Mouse (Mus musculus): ENCODE results near the gene Slc26a9. TPM values are rescaled to one million over a fixed set of nuclear protein-coding genes. Genes with fewer than 3 reads are reported as not detected.

Gene Slc26a9
- polyA plus RNA-seq, 1 experiment from 2014 or later = not detected

GRCm38 (mm10) chr1:131708338-131708737 is 35.5 kb upstream of the Slc26a9 start:
- Histone ChIP-seq H3K4me1 (ENCODE audit: control insufficient read depth, insufficient read depth, low read length) (no peaks in the 10 kb centered on the region), H3K4me2 (no peak overlapping the region), H3K9ac (ENCODE audit: low read length) (no peak overlapping the region), H3K27ac (ENCODE audit: low read depth, low read length) (no peak overlapping the region), H3K36me3 (ENCODE audit: control insufficient read depth, insufficient read depth, low read length) (no peaks in the 10 kb centered on the region), H3K27me3 (ENCODE audit: control insufficient read depth, insufficient read depth, low read length) (no peaks in the 10 kb centered on the region), H3K9me3 (ENCODE audit: control insufficient read depth, low read length) (no peaks in the 10 kb centered on the region), H3K4me3 (ENCODE audit: low read depth, low read length) (no peak overlapping the region)
- 26% methylated on average over 4 of the region's 4 CpGs for WGBS
- no peak for DNase-seq (ENCODE audit: low spot score, missing footprints)
- ATAC-seq (ENCODE audit: low FRiP score) = no peak

DNA sequence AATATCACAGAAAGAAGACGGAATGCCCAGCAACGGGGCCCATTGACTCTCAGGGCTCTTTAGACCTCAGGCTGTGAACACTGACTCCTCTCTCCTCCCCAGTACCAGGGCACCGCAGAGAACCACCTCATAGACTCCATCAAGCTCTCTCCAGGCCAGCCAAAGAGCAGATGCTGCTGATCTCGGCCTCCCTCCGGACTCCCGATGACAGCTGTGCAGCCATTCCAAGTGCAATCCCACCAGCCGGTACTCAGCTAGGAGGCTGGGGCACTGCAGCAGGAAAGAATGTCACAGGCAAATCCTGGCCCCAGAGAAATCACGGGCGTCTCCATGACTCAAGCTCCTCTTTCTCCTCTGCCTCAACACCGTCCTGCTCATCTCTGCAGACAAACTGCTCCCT is 32.3 kb upstream of the Slc26a9 start:
- no peak overlapping the region for H3K27ac ChIP-seq (ENCODE audit: low read depth, low read length)
- H3K36me3 ChIP-seq (ENCODE audit: control insufficient read depth, insufficient read depth, low read length) = no peaks in the 10 kb centered on the region
- no peaks in the 10 kb centered on the region for H3K4me1 ChIP-seq (ENCODE audit: control insufficient read depth, insufficient read depth, low read length)
- 76% methylated on average over 10 of the region's 10 CpGs for WGBS
- no peaks in the 10 kb centered on the region for H3K27me3 ChIP-seq (ENCODE audit: control insufficient read depth, insufficient read depth, low read length)
- no peak overlapping the region for H3K4me3 ChIP-seq (ENCODE audit: low read depth, low read length)
- H3K9ac ChIP-seq (ENCODE audit: low read length) = no peak overlapping the region
- ATAC-seq (ENCODE audit: low FRiP score) (no peak), DNase-seq (ENCODE audit: low spot score, missing footprints) (no peak)
- no peak overlapping the region for H3K4me2 ChIP-seq
- H3K9me3 ChIP-seq (ENCODE audit: control insufficient read depth, low read length) = no peaks in the 10 kb centered on the region

- 31% methylated on average over 2 of the region's 2 CpGs for WGBS
- no peak overlapping the region for H3K4me3 ChIP-seq (ENCODE audit: low read depth, low read length)
- DNase-seq (ENCODE audit: low spot score, missing footprints) (peak; percentile 97), ATAC-seq (ENCODE audit: low FRiP score) (peak; percentile 66)
- no peaks in the 10 kb centered on the region for H3K4me1 ChIP-seq (ENCODE audit: control insufficient read depth, insufficient read depth, low read length)
- no peak overlapping the region for H3K27ac ChIP-seq (ENCODE audit: low read depth, low read length)
- no peaks in the 10 kb centered on the region for H3K27me3 ChIP-seq (ENCODE audit: control insufficient read depth, insufficient read depth, low read length)
- no peaks in the 10 kb centered on the region for H3K9me3 ChIP-seq (ENCODE audit: control insufficient read depth, low read length)
- H3K4me2 ChIP-seq = no peak overlapping the region
- no peaks in the 10 kb centered on the region for H3K36me3 ChIP-seq (ENCODE audit: control insufficient read depth, insufficient read depth, low read length)
- H3K9ac ChIP-seq (ENCODE audit: low read length) = no peak overlapping the region
These were observed 31.4 kb upstream of the Slc26a9 start for GRCm38 (mm10) chr1:131712386-131712785.

GRCm38 (mm10) chr1:131714388-131715337 is 29.2 kb upstream of the Slc26a9 start:
- H3K27ac ChIP-seq (ENCODE audit: low read depth, low read length) = no peak overlapping the region
- no peaks in the 10 kb centered on the region for H3K36me3 ChIP-seq (ENCODE audit: control insufficient read depth, insufficient read depth, low read length)
- 73% methylated on average over 20 of the region's 20 CpGs for WGBS

DNA sequence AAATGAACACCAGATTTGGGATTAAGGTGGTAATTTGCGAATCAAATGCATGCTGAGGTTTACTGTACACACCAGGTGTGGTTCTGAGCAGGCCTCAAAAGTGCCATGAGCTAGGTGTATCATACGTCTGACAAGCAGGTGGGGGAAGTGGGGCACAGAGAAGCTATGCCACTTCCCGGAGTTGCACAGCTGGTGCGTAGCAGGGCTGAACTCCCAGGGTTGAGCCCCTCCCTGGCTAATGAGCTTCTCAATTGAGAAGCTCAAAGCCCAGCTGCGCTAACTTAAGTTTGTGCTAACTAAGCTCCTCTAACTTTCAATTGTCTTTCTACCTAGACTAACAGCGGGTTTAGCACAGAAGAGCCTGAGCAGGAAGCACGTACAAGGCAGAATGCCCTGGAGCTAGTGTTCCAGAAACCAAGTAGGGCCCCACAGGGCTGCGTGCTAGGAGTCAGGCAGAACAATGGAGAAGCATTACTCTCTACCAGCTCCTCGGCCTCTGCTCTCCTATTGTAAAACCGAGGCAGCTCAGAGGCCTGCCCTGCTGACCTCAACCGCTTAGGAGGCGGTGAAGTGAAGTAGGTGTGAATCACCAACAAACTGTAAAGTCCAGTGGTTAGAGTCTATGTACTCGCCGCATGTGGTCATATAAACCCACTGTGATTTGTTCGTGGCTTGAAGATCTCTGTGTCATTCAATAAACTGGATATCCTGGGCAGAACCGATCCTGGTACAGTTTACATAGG is 24.7 kb upstream of the Slc26a9 start:
- H3K4me2 ChIP-seq = no peak overlapping the region
- no peaks in the 10 kb centered on the region for H3K9me3 ChIP-seq (ENCODE audit: control insufficient read depth, low read length)
- H3K27me3 ChIP-seq (ENCODE audit: control insufficient read depth, insufficient read depth, low read length) = no peaks in the 10 kb centered on the region
- ATAC-seq (ENCODE audit: low FRiP score) = no peak
- H3K27ac ChIP-seq (ENCODE audit: low read depth, low read length) = no peak overlapping the region
- no peaks in the 10 kb centered on the region for H3K36me3 ChIP-seq (ENCODE audit: control insufficient read depth, insufficient read depth, low read length)
- H3K4me1 ChIP-seq (ENCODE audit: control insufficient read depth, insufficient read depth, low read length) = peaks cover 11% of the 10 kb centered on the region
- 58% methylated on average over 16 of the region's 16 CpGs for WGBS
- H3K9ac ChIP-seq (ENCODE audit: low read length) = no peak overlapping the region
- no peak for DNase-seq (ENCODE audit: low spot score, missing footprints)
- H3K4me3 ChIP-seq (ENCODE audit: low read depth, low read length) = no peak overlapping the region

More at GRCm38 (mm10) chr1:131714388-131715337, 29.2 kb upstream of the Slc26a9 start:
- DNase-seq (ENCODE audit: low spot score, missing footprints) (no peak), ATAC-seq (ENCODE audit: low FRiP score) (no peak)
- 0 out of 2 replicates have a peak overlapping the region, but pooled peaks have one; percentile 9 for H3K9ac ChIP-seq (ENCODE audit: low read length)
- no peak overlapping the region for H3K4me3 ChIP-seq (ENCODE audit: low read depth, low read length)
- no peaks in the 10 kb centered on the region for H3K9me3 ChIP-seq (ENCODE audit: control insufficient read depth, low read length)
- H3K27me3 ChIP-seq (ENCODE audit: control insufficient read depth, insufficient read depth, low read length) = no peaks in the 10 kb centered on the region
- peaks cover 4% of the 10 kb centered on the region for H3K4me1 ChIP-seq (ENCODE audit: control insufficient read depth, insufficient read depth, low read length)
- no peak overlapping the region for H3K4me2 ChIP-seq

GRCm38 (mm10) chr1:131721989-131722388 is 21.8 kb upstream of the Slc26a9 start:
- no peak overlapping the region for H3K9ac ChIP-seq (ENCODE audit: low read length)
- H3K27me3 ChIP-seq (ENCODE audit: control insufficient read depth, insufficient read depth, low read length) = no peaks in the 10 kb centered on the region
- peak; percentile 81 for DNase-seq (ENCODE audit: low spot score, missing footprints)
- no peak overlapping the region for H3K27ac ChIP-seq (ENCODE audit: low read depth, low read length)
- ATAC-seq (ENCODE audit: low FRiP score) = no peak
- H3K9me3 ChIP-seq (ENCODE audit: control insufficient read depth, low read length) = no peaks in the 10 kb centered on the region
- 90% methylated on average over 3 of the region's 3 CpGs for WGBS
- H3K36me3 ChIP-seq (ENCODE audit: control insufficient read depth, insufficient read depth, low read length) = no peaks in the 10 kb centered on the region
- H3K4me3 ChIP-seq (ENCODE audit: low read depth, low read length) = no peak overlapping the region
- H3K4me1 ChIP-seq (ENCODE audit: control insufficient read depth, insufficient read depth, low read length) = peaks cover 11% of the 10 kb centered on the region
- no peak overlapping the region for H3K4me2 ChIP-seq

GRCm38 (mm10) chr1:131723549-131723948 is 20.3 kb upstream of the Slc26a9 start:
- DNase-seq (ENCODE audit: low spot score, missing footprints) (no peak), ATAC-seq (ENCODE audit: low FRiP score) (peak; percentile 42; the same call in 1 of the 2 replicates)
- H3K27me3 ChIP-seq (ENCODE audit: control insufficient read depth, insufficient read depth, low read length) = no peaks in the 10 kb centered on the region
- no peak overlapping the region for H3K27ac ChIP-seq (ENCODE audit: low read depth, low read length)
- peaks cover 11% of the 10 kb centered on the region for H3K4me1 ChIP-seq (ENCODE audit: control insufficient read depth, insufficient read depth, low read length)
- no peaks in the 10 kb centered on the region for H3K36me3 ChIP-seq (ENCODE audit: control insufficient read depth, insufficient read depth, low read length)
- no peak overlapping the region for H3K9ac ChIP-seq (ENCODE audit: low read length)
- H3K4me2 ChIP-seq = no peak overlapping the region
- H3K9me3 ChIP-seq (ENCODE audit: control insufficient read depth, low read length) = no peaks in the 10 kb centered on the region
- H3K4me3 ChIP-seq (ENCODE audit: low read depth, low read length) = no peak overlapping the region
- WGBS = 44% methylated on average over 4 of the region's 4 CpGs

DNA sequence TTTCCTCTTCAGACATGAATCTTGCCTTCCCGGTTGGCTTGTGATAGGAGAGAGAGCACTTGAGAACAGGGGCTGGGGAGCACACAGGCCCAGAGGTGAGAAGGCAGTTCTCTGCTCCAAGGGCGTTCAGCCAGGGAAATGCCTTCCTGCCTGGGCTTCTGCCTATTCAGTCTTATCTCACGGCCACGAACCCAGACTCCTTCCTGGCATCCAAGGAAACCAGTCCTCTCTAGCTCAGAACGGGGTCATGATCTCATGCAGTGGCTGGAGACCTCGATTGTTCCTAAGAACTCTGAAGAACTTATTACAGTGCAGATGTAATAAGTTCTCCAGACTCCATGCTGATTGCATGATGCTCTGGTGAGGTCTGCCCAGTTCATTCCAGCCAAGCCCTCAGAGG is 17.2 kb upstream of the Slc26a9 start:
- Histone ChIP-seq H3K9ac (ENCODE audit: low read length) (no peak overlapping the region), H3K27ac (ENCODE audit: low read depth, low read length) (no peak overlapping the region), H3K27me3 (ENCODE audit: control insufficient read depth, insufficient read depth, low read length) (no peaks in the 10 kb centered on the region), H3K4me1 (ENCODE audit: control insufficient read depth, insufficient read depth, low read length) (peaks cover 7% of the 10 kb centered on the region), H3K36me3 (ENCODE audit: control insufficient read depth, insufficient read depth, low read length) (no peaks in the 10 kb centered on the region), H3K9me3 (ENCODE audit: control insufficient read depth, low read length) (no peaks in the 10 kb centered on the region), H3K4me3 (ENCODE audit: low read depth, low read length) (no peak overlapping the region), H3K4me2 (no peak overlapping the region)
- 83% methylated on average over 6 of the region's 6 CpGs for WGBS
- peak; percentile 17 for DNase-seq (ENCODE audit: low spot score, missing footprints)
- no peak for ATAC-seq (ENCODE audit: low FRiP score)
